Mouse (Mus musculus): ENCODE data around the gene Masp1. TPM values are rescaled to one million over a fixed set of nuclear protein-coding genes. Genes with fewer than 3 reads are reported as not detected.

Masp1 gene
- polyA plus RNA-seq, 1 experiment from 2014 or later: 21.7 TPM

DNA sequence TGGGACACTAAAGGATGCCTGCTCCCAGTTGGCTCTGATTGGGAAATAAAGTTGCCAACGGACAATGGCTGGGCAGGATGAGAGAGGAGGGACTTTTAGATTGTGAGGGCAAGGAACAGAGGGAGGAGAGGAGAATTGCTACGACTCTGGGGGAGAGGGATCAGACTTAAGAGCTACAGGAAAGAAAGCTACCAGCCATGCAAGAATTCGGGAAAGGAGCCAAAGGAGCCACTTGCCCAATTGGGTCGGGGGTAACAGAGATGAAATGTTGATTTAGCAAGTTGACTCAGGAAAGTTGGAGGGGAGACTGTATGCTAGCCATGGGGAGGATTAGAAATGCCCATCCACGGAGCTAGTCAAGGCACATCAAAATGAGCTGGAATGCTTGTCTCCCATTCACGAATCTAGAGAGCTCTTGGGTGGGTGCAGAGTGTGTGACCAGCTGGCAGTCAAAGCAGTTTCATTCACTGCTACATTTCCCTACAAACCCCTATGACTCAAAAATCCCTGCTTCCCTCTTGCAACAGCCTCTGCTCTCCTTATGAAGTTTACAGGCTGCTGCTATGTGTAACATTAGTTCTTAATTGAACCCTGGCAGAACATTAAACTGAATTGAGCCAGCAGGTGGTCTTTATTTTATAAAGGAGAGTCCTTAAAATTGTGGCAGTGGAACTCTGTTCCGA, 61.6 kb downstream of the Masp1 start:
- Histone ChIP-seq H3K36me3 (replicated peaks) (0 out of 2 replicates have a peak, but pooled peaks cover 5% of the 10 kb centered on the region), H3K4me1 (replicated peaks) (0 out of 2 replicates have a peak, but pooled peaks cover 5% of the 10 kb centered on the region), H3K9ac (no peak overlapping the region), H3K4me3 (replicated peaks) (no peak overlapping the region), H3K27me3 (no peaks in the 10 kb centered on the region), H3K4me2 (no peak overlapping the region), H3K27ac (replicated peaks) (no peak overlapping the region), H3K9me3 (replicated peaks) (no peaks in the 10 kb centered on the region)
- WGBS (ENCODE audit: insufficient replicate concordance): 37% methylated on average over 7 of the region's 7 CpGs
- no peak for ATAC-seq (ENCODE audit: insufficient read depth)

- H3K9me3 ChIP-seq (replicated peaks): no peaks in the 10 kb centered on the region
- no peak overlapping the region for H3K27ac ChIP-seq (replicated peaks)
- no peak overlapping the region for H3K4me3 ChIP-seq (replicated peaks)
- ATAC-seq (ENCODE audit: insufficient read depth): no peak
- 0 out of 2 replicates have a peak, but pooled peaks cover 5% of the 10 kb centered on the region for H3K36me3 ChIP-seq (replicated peaks)
- H3K9ac ChIP-seq: no peak overlapping the region
- 32% methylated on average over 5 of the region's 5 CpGs for WGBS (ENCODE audit: insufficient replicate concordance)
- H3K27me3 ChIP-seq: no peaks in the 10 kb centered on the region
- no peak overlapping the region for H3K4me2 ChIP-seq
- H3K4me1 ChIP-seq (replicated peaks): no peaks in the 10 kb centered on the region
These were observed 63.3 kb downstream of the Masp1 start for GRCm38 (mm10) chr16:23457338-23457737.

GRCm38 (mm10) chr16:23456534-23456933, 64.1 kb downstream of the Masp1 start:
- Histone ChIP-seq H3K4me2 (no peak overlapping the region), H3K9ac (no peak overlapping the region), H3K9me3 (replicated peaks) (no peaks in the 10 kb centered on the region), H3K4me1 (replicated peaks) (no peaks in the 10 kb centered on the region), H3K4me3 (replicated peaks) (no peak overlapping the region), H3K27me3 (no peaks in the 10 kb centered on the region), H3K36me3 (replicated peaks) (0 out of 2 replicates have a peak, but pooled peaks cover 5% of the 10 kb centered on the region), H3K27ac (replicated peaks) (no peak overlapping the region)
- WGBS (ENCODE audit: insufficient replicate concordance): 51% methylated on average over 3 of the region's 3 CpGs
- ATAC-seq (ENCODE audit: insufficient read depth): peak; percentile 34; the same call in 1 of the 2 replicates

GRCm38 (mm10) chr16:23454376-23454775, 66.2 kb downstream of the Masp1 start:
- H3K4me3 ChIP-seq (replicated peaks): no peak overlapping the region
- H3K9me3 ChIP-seq (replicated peaks): no peaks in the 10 kb centered on the region
- H3K27me3 ChIP-seq: no peaks in the 10 kb centered on the region
- 0 out of 2 replicates have a peak, but pooled peaks cover 5% of the 10 kb centered on the region for H3K36me3 ChIP-seq (replicated peaks)
- H3K4me2 ChIP-seq: no peak overlapping the region
- 44% methylated on average over 6 of the region's 6 CpGs for WGBS (ENCODE audit: insufficient replicate concordance)
- no peaks in the 10 kb centered on the region for H3K4me1 ChIP-seq (replicated peaks)
- H3K9ac ChIP-seq: no peak overlapping the region
- H3K27ac ChIP-seq (replicated peaks): no peak overlapping the region
- ATAC-seq (ENCODE audit: insufficient read depth): no peak

DNA sequence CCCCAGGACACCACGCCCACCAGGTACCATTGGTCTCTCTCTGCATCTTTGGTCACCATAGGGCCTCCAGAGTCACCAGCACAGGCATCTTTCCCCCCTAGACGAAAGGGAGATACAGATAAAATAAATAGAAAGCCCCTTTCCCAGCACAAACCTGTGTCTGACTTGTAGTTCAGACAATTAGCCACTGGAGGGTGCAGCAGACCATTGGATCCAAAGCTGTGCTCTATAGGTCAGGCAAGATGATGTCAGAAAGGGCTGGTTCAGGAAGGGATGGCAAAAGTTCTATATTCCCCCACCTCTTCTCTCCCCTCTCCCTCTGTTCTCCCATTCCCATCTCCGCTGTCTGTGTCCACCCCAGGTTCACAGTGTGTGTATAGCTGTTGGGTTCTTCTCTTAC, 68.1 kb downstream of the Masp1 start:
- H3K9me3 ChIP-seq (replicated peaks): no peaks in the 10 kb centered on the region
- ATAC-seq (ENCODE audit: insufficient read depth): no peak
- H3K4me2 ChIP-seq: no peak overlapping the region
- no peak overlapping the region for H3K27ac ChIP-seq (replicated peaks)
- H3K27me3 ChIP-seq: no peaks in the 10 kb centered on the region
- H3K4me1 ChIP-seq (replicated peaks): no peaks in the 10 kb centered on the region
- H3K36me3 ChIP-seq (replicated peaks): no peaks in the 10 kb centered on the region
- H3K4me3 ChIP-seq (replicated peaks): no peak overlapping the region
- H3K9ac ChIP-seq: no peak overlapping the region
- WGBS (ENCODE audit: insufficient replicate concordance): 24% methylated on average over 3 of the region's 3 CpGs

DNA sequence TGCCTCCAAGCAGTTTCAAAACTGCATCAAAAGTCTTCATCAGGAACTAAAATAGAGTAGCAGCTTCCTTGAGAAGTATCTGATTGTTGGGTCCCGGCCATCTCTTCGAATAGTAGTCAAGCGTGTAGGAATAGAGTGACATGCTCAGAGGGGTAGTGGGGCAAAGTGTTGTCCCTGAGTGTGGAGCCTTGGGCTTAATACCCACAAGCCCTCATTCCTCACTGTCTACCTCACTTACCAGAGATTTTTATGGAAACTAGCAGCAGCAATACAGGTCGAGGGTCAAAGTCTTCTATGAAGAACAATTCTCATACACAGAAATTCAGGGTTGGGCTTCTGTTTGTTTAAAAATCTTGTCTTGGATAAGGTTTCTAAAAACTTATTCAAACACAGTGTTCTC, 69.8 kb downstream of the Masp1 start:
- no peaks in the 10 kb centered on the region for H3K4me1 ChIP-seq (replicated peaks)
- H3K4me2 ChIP-seq: no peak overlapping the region
- H3K4me3 ChIP-seq (replicated peaks): no peak overlapping the region
- 67% methylated on average over 4 of the region's 4 CpGs for WGBS (ENCODE audit: insufficient replicate concordance)
- H3K9me3 ChIP-seq (replicated peaks): no peaks in the 10 kb centered on the region
- ATAC-seq (ENCODE audit: insufficient read depth): no peak
- no peaks in the 10 kb centered on the region for H3K27me3 ChIP-seq
- H3K9ac ChIP-seq: no peak overlapping the region
- H3K27ac ChIP-seq (replicated peaks): no peak overlapping the region
- no peaks in the 10 kb centered on the region for H3K36me3 ChIP-seq (replicated peaks)

DNA sequence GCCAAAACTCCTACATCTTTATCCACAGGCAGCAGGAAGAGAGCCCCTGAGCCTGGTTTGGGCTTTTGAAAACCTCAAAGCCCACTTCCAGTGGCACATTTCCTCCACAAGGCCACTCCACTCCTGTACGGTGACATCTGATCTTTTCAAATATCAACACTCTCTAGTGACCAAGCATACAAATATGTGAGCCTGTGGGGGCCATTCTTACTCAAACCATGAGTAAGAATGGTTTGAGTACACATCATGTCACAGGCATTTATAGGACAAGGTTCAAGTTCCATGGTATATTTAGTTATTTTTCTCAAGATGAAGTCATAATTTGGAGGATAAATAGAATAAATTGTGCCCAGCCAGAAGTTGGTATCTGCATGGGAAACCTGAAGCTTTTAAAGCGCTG, 70.7 kb downstream of the Masp1 start:
- Histone ChIP-seq H3K36me3 (replicated peaks) (no peaks in the 10 kb centered on the region), H3K27ac (replicated peaks) (no peak overlapping the region), H3K4me3 (replicated peaks) (no peak overlapping the region), H3K27me3 (no peaks in the 10 kb centered on the region), H3K4me2 (no peak overlapping the region), H3K4me1 (replicated peaks) (no peaks in the 10 kb centered on the region), H3K9ac (no peak overlapping the region), H3K9me3 (replicated peaks) (no peaks in the 10 kb centered on the region)
- no peak for ATAC-seq (ENCODE audit: insufficient read depth)
- 48% methylated on average over 2 of the region's 2 CpGs for WGBS (ENCODE audit: insufficient replicate concordance)

GRCm38 (mm10) chr16:23444231-23444630, 76.4 kb downstream of the Masp1 start:
- no peak for ATAC-seq (ENCODE audit: insufficient read depth)
- 63% methylated on average over 4 of the region's 4 CpGs for WGBS (ENCODE audit: insufficient replicate concordance)
- H3K36me3 ChIP-seq (replicated peaks): no peaks in the 10 kb centered on the region
- H3K9me3 ChIP-seq (replicated peaks): no peaks in the 10 kb centered on the region
- no peaks in the 10 kb centered on the region for H3K27me3 ChIP-seq
- H3K27ac ChIP-seq (replicated peaks): no peak overlapping the region
- H3K4me3 ChIP-seq (replicated peaks): no peak overlapping the region
- H3K9ac ChIP-seq: no peak overlapping the region
- no peaks in the 10 kb centered on the region for H3K4me1 ChIP-seq (replicated peaks)
- H3K4me2 ChIP-seq: no peak overlapping the region

DNA sequence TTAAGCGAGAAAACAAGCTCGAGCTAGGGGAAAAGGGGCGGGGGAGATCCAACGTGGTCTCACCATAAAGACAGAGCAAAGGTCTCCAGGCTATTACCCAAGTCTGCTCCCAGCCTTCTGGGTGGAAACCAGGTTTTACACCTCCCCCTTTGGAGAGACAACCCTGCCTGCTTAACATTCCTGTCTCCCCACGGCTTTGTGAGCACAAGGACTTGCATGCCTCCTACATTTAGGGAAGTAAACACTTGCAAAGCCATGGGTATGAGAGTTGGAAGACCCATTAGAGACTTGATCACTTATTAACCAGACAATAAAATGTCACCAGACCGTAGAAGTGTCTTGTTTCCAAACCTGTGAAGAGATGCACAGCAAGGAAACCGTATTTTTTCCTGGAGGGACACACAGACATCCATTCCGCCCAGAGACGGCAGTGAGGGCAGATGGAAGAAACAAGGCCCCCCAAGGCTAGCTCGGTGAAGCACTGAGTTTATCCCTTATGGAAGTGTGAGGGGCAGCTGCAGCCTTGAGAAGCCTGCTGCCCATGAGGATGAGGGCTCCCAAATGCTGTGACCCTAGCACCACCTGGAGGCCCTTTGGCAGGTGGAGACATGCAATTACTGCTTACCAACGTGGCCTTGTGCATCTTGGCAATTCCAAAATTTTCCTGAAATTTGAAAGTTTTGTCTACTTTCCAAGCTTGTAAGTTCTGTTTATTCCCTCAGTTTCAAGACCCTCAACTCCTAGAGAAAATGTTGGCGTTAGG, 83.0 kb downstream of the Masp1 start:
- Histone ChIP-seq H3K9ac (no peak overlapping the region), H3K4me2 (no peak overlapping the region), H3K4me3 (replicated peaks) (no peak overlapping the region), H3K4me1 (replicated peaks) (no peaks in the 10 kb centered on the region), H3K36me3 (replicated peaks) (no peaks in the 10 kb centered on the region), H3K27me3 (no peaks in the 10 kb centered on the region), H3K27ac (replicated peaks) (no peak overlapping the region), H3K9me3 (replicated peaks) (no peaks in the 10 kb centered on the region)
- 49% methylated on average over 12 of the region's 12 CpGs for WGBS (ENCODE audit: insufficient replicate concordance)
- ATAC-seq (ENCODE audit: insufficient read depth): no peak

DNA sequence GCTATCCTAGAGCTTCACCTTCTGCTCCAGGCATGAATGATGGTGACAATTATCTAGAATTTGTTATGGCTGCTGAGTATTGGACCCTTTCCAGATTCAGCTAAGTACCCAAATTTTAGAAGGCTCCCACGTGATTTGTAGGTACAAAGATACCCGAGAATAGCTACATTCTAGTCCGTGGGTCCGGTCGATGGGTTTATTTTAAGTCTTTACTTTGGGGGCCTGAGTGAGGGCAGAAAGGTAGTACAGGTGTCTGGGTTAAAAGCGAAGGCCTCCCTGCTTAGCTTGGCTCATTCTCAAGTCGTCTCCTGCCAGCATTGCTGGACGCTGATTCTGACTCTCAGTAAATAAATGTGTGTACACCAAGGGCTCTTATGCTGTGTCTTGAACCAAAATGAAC, 90.6 kb downstream of the Masp1 start:
- no peak for ATAC-seq (ENCODE audit: insufficient read depth)
- Histone ChIP-seq H3K4me2 (no peak overlapping the region), H3K9me3 (replicated peaks) (no peaks in the 10 kb centered on the region), H3K36me3 (replicated peaks) (no peaks in the 10 kb centered on the region), H3K27me3 (no peaks in the 10 kb centered on the region), H3K9ac (no peak overlapping the region), H3K4me1 (replicated peaks) (no peaks in the 10 kb centered on the region), H3K27ac (replicated peaks) (no peak overlapping the region), H3K4me3 (replicated peaks) (no peak overlapping the region)
- 68% methylated on average over 8 of the region's 8 CpGs for WGBS (ENCODE audit: insufficient replicate concordance)

GRCm38 (mm10) chr16:23428647-23429319, 91.8 kb downstream of the Masp1 start, which contains the start of gene Rtp1:
Gene Rtp1 (plus strand): TSS chr16:23429133.
- no peaks in the 10 kb centered on the region for H3K36me3 ChIP-seq (replicated peaks)
- no peaks in the 10 kb centered on the region for H3K4me1 ChIP-seq (replicated peaks)
- no peak for ATAC-seq (ENCODE audit: insufficient read depth)
- H3K27ac ChIP-seq (replicated peaks): no peak within 1 kb of the TSS
- 69% methylated on average over 7 of the region's 7 CpGs for WGBS (ENCODE audit: insufficient replicate concordance)
- H3K27me3 ChIP-seq: no peaks in the 10 kb centered on the region
- no peaks in the 10 kb centered on the region for H3K9me3 ChIP-seq (replicated peaks)
- no peak within 1 kb of the TSS for H3K4me3 ChIP-seq (replicated peaks)
- no peak within 1 kb of the TSS for H3K4me2 ChIP-seq
- H3K9ac ChIP-seq: no peak within 1 kb of the TSS

All from liver, embryonic 15.5 days (tissue).